Mouse (Mus musculus) heart, embryonic 15.5 days (tissue): ENCODE data around the gene Glo1. TPM values are rescaled to one million over a fixed set of nuclear protein-coding genes. Genes with fewer than 3 reads are reported as not detected.

Experiments used
- polyA plus RNA-seq: library from polyadenylated mRNA; unstranded; fragments of >200 nt; fragmentation: Nextera tagmentation; extraction: Ambion mirVana; gene quantifications from 2 replicates; pipeline ENCODE4 v1.2.1, GENCODE M21; 2015

The Glo1 gene
- polyA plus RNA-seq, 1 experiment from 2014 or later, result 196 TPM

Other genes starting within 250 kb of the Glo1 start
- 38.3 and 42.3 TPM in 2 replicates for gene Btbd9, start 50.4 kb downstream of the Glo1 start, polyA plus RNA-seq
- 1.3 and 1.8 TPM in 2 replicates for gene Dnah8, start 2.5 kb downstream of the Glo1 start, polyA plus RNA-seq